Mouse (Mus musculus): ENCODE measurements at regions not wholly inside any gene's neighbourhood (a gene's known extent, or its start where the extent isn't known, plus 50 kb on each side); places are given as distances from the start of the nearest gene placed in this dataset.
A peak's percentile ranks its signal among the peaks of the same experiment; 100 is the strongest.

DNA sequence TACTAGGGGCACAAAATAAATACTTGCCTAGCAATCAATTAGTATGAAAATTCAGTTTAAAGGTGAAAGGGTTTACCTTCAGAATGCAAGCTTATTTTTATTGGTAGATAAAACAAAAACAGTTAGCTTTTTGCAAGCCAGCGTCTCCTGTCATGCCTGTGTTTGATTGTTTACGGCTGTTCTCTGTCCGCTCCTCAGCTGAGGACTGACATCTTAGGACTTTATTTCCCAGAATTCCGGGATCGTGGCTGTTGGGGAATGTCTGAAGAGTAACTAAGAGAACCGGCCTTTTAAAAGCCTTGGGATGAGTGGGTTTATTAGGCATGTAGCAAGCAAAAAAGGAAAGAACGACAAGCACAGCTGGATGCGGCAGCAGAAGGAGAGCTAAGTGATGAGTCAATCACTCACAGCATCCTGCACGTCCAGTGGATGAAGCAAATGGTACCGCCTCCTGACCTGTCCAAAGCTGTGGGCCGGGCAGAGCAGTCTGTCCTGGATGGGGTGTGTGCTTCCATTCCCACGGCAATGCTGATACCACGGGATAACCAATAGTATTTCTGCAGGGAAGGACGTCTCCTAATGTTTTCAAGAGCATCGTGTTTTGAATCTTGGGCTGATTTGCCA is 990.9 kb downstream of the Adgrl2 start:
- no peaks in the 10 kb centered on the region for H3K36me3 ChIP-seq (ENCODE audit: control insufficient read depth, insufficient read depth, low read length)
- no peak overlapping the region for H3K27ac ChIP-seq (replicated peaks; ENCODE audit: low read depth, low read length)
- no peak overlapping the region for H3K4me2 ChIP-seq (replicated peaks; ENCODE audit: low read depth, low read length, severe bottlenecking)
- peaks cover 4% of the 10 kb centered on the region; the same call in 1 of the 2 replicates for H3K9me3 ChIP-seq (ENCODE audit: control insufficient read depth, low read length)
- no peak for TF ChIP-seq POLR2A (IDR thresholded peaks at IDR 0.05; ENCODE audit: borderline replicate concordance, extremely low read depth, insufficient read depth, insufficient read length)
- ATAC-seq (ENCODE audit: low FRiP score, low read depth) = no peak
- no peak for DNase-seq (ENCODE audit: low spot score)
- H3K9ac ChIP-seq (ENCODE audit: low read depth, low read length, severe bottlenecking) = no peak overlapping the region
- no peaks in the 10 kb centered on the region for H3K27me3 ChIP-seq (ENCODE audit: control insufficient read depth, insufficient read depth, low read length)
- H3K4me3 ChIP-seq (replicated peaks; ENCODE audit: low read length) = no peak overlapping the region
- 46% methylated on average over 15 of the region's 15 CpGs for WGBS
- H3K4me1 ChIP-seq (ENCODE audit: control insufficient read depth, insufficient read depth, low read length) = peaks cover 7% of the 10 kb centered on the region; the same call in 1 of the 2 replicates

DNA sequence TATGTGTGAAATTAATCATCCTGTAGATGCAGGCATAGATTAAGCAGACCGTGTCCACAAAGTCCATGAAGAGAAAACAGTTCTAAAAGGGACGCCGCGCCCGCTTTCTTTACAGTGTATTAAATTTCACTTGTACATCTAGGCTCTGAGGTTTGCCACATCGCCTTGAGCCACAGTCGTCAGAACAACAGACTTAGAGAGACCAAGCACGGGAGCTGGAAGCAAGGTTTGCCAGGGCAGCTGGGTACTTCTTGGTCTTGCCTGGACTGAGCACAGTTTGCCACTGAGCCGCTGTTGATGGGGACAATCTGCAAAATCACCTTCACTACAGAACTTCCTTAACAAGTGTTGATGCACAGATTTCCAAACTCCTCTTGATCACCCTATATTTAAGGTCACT is 998.6 kb downstream of the Adgrl2 start:
- 36% methylated on average over 9 of the region's 9 CpGs for WGBS
- ATAC-seq (ENCODE audit: low FRiP score, low read depth) (no peak), DNase-seq (ENCODE audit: low spot score) (peak; percentile 45)
- H3K36me3 ChIP-seq (ENCODE audit: control insufficient read depth, insufficient read depth, low read length) = no peaks in the 10 kb centered on the region
- no peak overlapping the region for H3K9ac ChIP-seq (ENCODE audit: low read depth, low read length, severe bottlenecking)
- H3K4me1 ChIP-seq (ENCODE audit: control insufficient read depth, insufficient read depth, low read length) = peaks cover 10% of the 10 kb centered on the region
- TF ChIP-seq POLR2A (IDR thresholded peaks at IDR 0.05; ENCODE audit: borderline replicate concordance, extremely low read depth, insufficient read depth, insufficient read length) = no peak
- H3K4me2 ChIP-seq (replicated peaks; ENCODE audit: low read depth, low read length, severe bottlenecking) = no peak overlapping the region
- H3K9me3 ChIP-seq (ENCODE audit: control insufficient read depth, low read length) = no peaks in the 10 kb centered on the region
- H3K4me3 ChIP-seq (replicated peaks; ENCODE audit: low read length) = no peak overlapping the region
- H3K27ac ChIP-seq (replicated peaks; ENCODE audit: low read depth, low read length) = no peak overlapping the region
- H3K27me3 ChIP-seq (ENCODE audit: control insufficient read depth, insufficient read depth, low read length) = no peaks in the 10 kb centered on the region

DNA sequence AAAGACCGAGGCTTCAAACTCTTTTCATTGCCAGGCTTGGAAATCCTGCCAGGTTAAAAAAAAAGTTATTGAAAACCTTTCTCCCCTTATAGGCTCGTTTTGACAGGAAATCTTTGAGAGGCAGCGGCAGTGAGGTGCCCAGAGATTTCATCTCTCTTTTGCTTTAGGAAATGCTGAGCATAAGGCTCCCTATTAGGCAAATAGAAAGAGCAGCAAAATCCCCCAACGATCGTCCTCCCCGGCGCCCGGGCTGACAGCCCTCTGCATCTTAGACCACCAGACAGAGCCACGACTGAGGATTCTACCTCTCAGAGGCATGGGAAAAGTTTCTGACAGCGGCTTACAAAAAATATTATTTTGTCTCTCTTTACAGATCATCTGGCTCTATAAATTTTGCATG is 999.5 kb downstream of the Adgrl2 start:
- whole genome bisulfite sequencing = 13% methylated on average over 10 of the region's 10 CpGs

DNA sequence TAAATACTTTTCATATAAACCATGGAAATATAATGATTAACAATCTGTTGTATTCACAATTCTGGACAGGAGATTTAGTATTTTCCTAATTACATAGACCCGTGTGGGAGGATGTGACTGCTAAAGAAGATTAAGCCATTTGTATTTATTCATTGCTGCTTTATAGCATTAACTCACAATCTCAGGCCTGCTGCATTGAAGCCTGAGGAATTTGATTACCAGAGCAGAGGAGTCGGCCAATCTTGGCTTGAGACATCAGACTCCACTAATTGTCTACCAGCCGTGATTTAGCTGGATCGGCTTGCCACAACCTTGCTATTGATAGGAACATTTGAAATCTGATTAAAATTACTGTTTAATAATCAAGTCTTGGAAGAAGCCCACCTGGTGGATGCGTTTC is 1007.5 kb downstream of the Adgrl2 start:
- no peaks in the 10 kb centered on the region for H3K4me1 ChIP-seq (ENCODE audit: control insufficient read depth, insufficient read depth, low read length)
- H3K9ac ChIP-seq (ENCODE audit: low read depth, low read length, severe bottlenecking) = no peak overlapping the region
- H3K4me3 ChIP-seq (replicated peaks; ENCODE audit: low read length) = no peak overlapping the region
- no peak overlapping the region for H3K4me2 ChIP-seq (replicated peaks; ENCODE audit: low read depth, low read length, severe bottlenecking)
- H3K9me3 ChIP-seq (ENCODE audit: control insufficient read depth, low read length) = no peaks in the 10 kb centered on the region
- H3K36me3 ChIP-seq (ENCODE audit: control insufficient read depth, insufficient read depth, low read length) = no peaks in the 10 kb centered on the region
- no peak for ATAC-seq (ENCODE audit: low FRiP score, low read depth)
- no peak for TF ChIP-seq POLR2A (IDR thresholded peaks at IDR 0.05; ENCODE audit: borderline replicate concordance, extremely low read depth, insufficient read depth, insufficient read length)
- no peaks in the 10 kb centered on the region for H3K27me3 ChIP-seq (ENCODE audit: control insufficient read depth, insufficient read depth, low read length)
- no peak overlapping the region for H3K27ac ChIP-seq (replicated peaks; ENCODE audit: low read depth, low read length)
- no peak for DNase-seq (ENCODE audit: low spot score)
- 78% methylated on average over 5 of the region's 5 CpGs for WGBS

More for the DNA sequence above, 999.5 kb downstream of the Adgrl2 start:
- peak overlapping the region; percentile 47 for H3K4me2 ChIP-seq (replicated peaks; ENCODE audit: low read depth, low read length, severe bottlenecking)
- H3K4me3 ChIP-seq (replicated peaks; ENCODE audit: low read length) = peak overlapping the region; percentile 30
- TF ChIP-seq POLR2A (IDR thresholded peaks at IDR 0.05; ENCODE audit: borderline replicate concordance, extremely low read depth, insufficient read depth, insufficient read length) = no peak
- peak overlapping the region; percentile 44; the same call in 1 of the 2 replicates for H3K27ac ChIP-seq (replicated peaks; ENCODE audit: low read depth, low read length)
- H3K9me3 ChIP-seq (ENCODE audit: control insufficient read depth, low read length) = no peaks in the 10 kb centered on the region
- ATAC-seq (ENCODE audit: low FRiP score, low read depth) = no peak
- H3K4me1 ChIP-seq (ENCODE audit: control insufficient read depth, insufficient read depth, low read length) = peaks cover 10% of the 10 kb centered on the region
- no peak for DNase-seq (ENCODE audit: low spot score)
- H3K27me3 ChIP-seq (ENCODE audit: control insufficient read depth, insufficient read depth, low read length) = no peaks in the 10 kb centered on the region
- H3K36me3 ChIP-seq (ENCODE audit: control insufficient read depth, insufficient read depth, low read length) = no peaks in the 10 kb centered on the region
- H3K9ac ChIP-seq (ENCODE audit: low read depth, low read length, severe bottlenecking) = peak overlapping the region; percentile 35; the same call in 1 of the 2 replicates

DNA sequence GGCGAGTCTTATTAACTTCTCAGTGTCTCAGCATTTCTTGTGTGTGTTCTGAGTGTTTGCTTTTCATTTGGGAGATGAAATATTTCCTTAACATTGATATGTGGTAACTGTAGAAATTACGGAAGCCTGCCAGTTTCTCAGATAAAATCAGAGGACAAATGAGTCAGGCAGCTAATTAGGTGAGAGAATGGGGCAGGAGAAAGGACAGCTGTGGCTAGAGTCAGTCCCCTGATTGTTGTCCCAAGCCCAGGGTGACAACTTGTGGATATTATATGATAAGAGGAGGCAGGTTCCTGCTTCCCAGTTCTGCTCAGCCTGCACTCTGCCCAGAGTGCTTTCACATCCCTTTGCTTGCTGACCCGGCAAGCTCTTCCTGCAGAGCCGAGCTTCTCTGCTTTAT is 1008.7 kb downstream of the Adgrl2 start:
- Histone ChIP-seq H3K27me3 (ENCODE audit: control insufficient read depth, insufficient read depth, low read length) (no peaks in the 10 kb centered on the region), H3K4me3 (replicated peaks; ENCODE audit: low read length) (no peak overlapping the region), H3K36me3 (ENCODE audit: control insufficient read depth, insufficient read depth, low read length) (no peaks in the 10 kb centered on the region), H3K4me1 (ENCODE audit: control insufficient read depth, insufficient read depth, low read length) (no peaks in the 10 kb centered on the region), H3K27ac (replicated peaks; ENCODE audit: low read depth, low read length) (no peak overlapping the region), H3K9me3 (ENCODE audit: control insufficient read depth, low read length) (no peaks in the 10 kb centered on the region), H3K9ac (ENCODE audit: low read depth, low read length, severe bottlenecking) (no peak overlapping the region), H3K4me2 (replicated peaks; ENCODE audit: low read depth, low read length, severe bottlenecking) (no peak overlapping the region)
- no peak for TF ChIP-seq POLR2A (IDR thresholded peaks at IDR 0.05; ENCODE audit: borderline replicate concordance, extremely low read depth, insufficient read depth, insufficient read length)
- WGBS = 68% methylated on average over 4 of the region's 4 CpGs
- ATAC-seq (ENCODE audit: low FRiP score, low read depth) = no peak
- DNase-seq (ENCODE audit: low spot score) = no peak
